ENCODE assay signal across 19 mouse cellular contexts in genomic region chrX:93862525-93863086, GRCm38 (mm10). TPM values are rescaled to one million over a fixed set of nuclear protein-coding genes. Genes with fewer than 3 reads are reported as not detected.
DNase-seq lines count a peak whose midpoint lies in the region; ATAC-seq and TF ChIP-seq lines count a peak whose summit lies in the region.
"Had no signal": no experiment of that assay in that cellular context is flagged by ENCODE, and none has a peak within 500 bp of the region (broad histone marks: within the 10 kb centered on the region; RNA-seq: fewer than 3 reads in every experiment).

No protein-coding gene starts in this region.

- H3K27ac ChIP-seq in hindbrain, postnatal 0 days = no peak overlapping the region
- H3K27ac ChIP-seq in hindbrain, embryonic 11.5 days (ENCODE audit: low read depth, low read length) = no peak overlapping the region
- H3K27ac ChIP-seq in embryonic facial prominence, embryonic 10.5 days (replicated peaks) = no peak overlapping the region
- H3K27ac ChIP-seq: embryonic facial prominence, embryonic 12.5 days; forebrain, embryonic 10.5 days; heart, adult 2 months; hindbrain, embryonic 14.5 days; liver, embryonic 15.5 days; midbrain, embryonic 12.5 days; neural tube, embryonic 12.5 days had no signal

- ATAC-seq in hindbrain, postnatal 0 days = no peak
- ATAC-seq in hindbrain, embryonic 11.5 days (ENCODE audit: low FRiP score) = no peak

- H3K9ac ChIP-seq in hindbrain, postnatal 0 days (replicated peaks; ENCODE audit: low read length) = no peak overlapping the region
- no peak overlapping the region for H3K9ac ChIP-seq in hindbrain, embryonic 11.5 days (ENCODE audit: low read depth, low read length)
- H3K9ac ChIP-seq: embryonic facial prominence, embryonic 12.5 days; hindbrain, embryonic 14.5 days; liver, embryonic 15.5 days; midbrain, embryonic 12.5 days; neural tube, embryonic 12.5 days had no signal

- H3K27me3 ChIP-seq in hindbrain, postnatal 0 days (ENCODE audit: insufficient read depth, low read length) = no peaks in the 10 kb centered on the region
- no peaks in the 10 kb centered on the region for H3K27me3 ChIP-seq in hindbrain, embryonic 11.5 days (ENCODE audit: control insufficient read depth, insufficient read depth, low read length)
- H3K27me3 ChIP-seq in embryonic facial prominence, embryonic 10.5 days (replicated peaks; ENCODE audit: low read depth, poor library complexity, severe bottlenecking) = peaks cover 54% of the 10 kb centered on the region
- H3K27me3 ChIP-seq: liver, embryonic 15.5 days; midbrain, embryonic 12.5 days; neural tube, embryonic 12.5 days had no signal

- no peak overlapping the region for H3K4me3 ChIP-seq in hindbrain, postnatal 0 days (ENCODE audit: low read length)
- no peak overlapping the region for H3K4me3 ChIP-seq in hindbrain, embryonic 11.5 days (ENCODE audit: low read depth, low read length)
- no peak overlapping the region for H3K4me3 ChIP-seq in embryonic facial prominence, embryonic 10.5 days
- H3K4me3 ChIP-seq: embryonic facial prominence, embryonic 12.5 days; forebrain, embryonic 10.5 days; heart, adult 2 months; liver, embryonic 15.5 days; midbrain, embryonic 12.5 days; neural tube, embryonic 12.5 days had no signal

- H3K4me1 ChIP-seq in hindbrain, postnatal 0 days (ENCODE audit: insufficient read depth, low read length) = no peaks in the 10 kb centered on the region
- no peaks in the 10 kb centered on the region for H3K4me1 ChIP-seq in hindbrain, embryonic 11.5 days (replicated peaks; ENCODE audit: control insufficient read depth, insufficient read depth, low read length)
- no peaks in the 10 kb centered on the region for H3K4me1 ChIP-seq in embryonic facial prominence, embryonic 10.5 days
- H3K4me1 ChIP-seq: embryonic facial prominence, embryonic 12.5 days; forebrain, embryonic 10.5 days; liver, embryonic 15.5 days; midbrain, embryonic 12.5 days; neural tube, embryonic 12.5 days had no signal

- H3K4me2 ChIP-seq in hindbrain, postnatal 0 days (ENCODE audit: low read depth, low read length) = no peak overlapping the region
- no peak overlapping the region for H3K4me2 ChIP-seq in hindbrain, embryonic 11.5 days (replicated peaks; ENCODE audit: low read depth, low read length)
- H3K4me2 ChIP-seq: embryonic facial prominence, embryonic 12.5 days; hindbrain, embryonic 14.5 days; liver, embryonic 15.5 days; midbrain, embryonic 12.5 days; neural tube, embryonic 12.5 days had no signal

- WGBS in hindbrain, postnatal 0 days = 84% methylated on average over 4 of the region's 4 CpGs
- 75% methylated on average over 4 of the region's 4 CpGs for WGBS in hindbrain, embryonic 11.5 days
- 82% methylated on average over 4 of the region's 4 CpGs for WGBS in embryonic facial prominence, embryonic 10.5 days

- no peaks in the 10 kb centered on the region for H3K9me3 ChIP-seq in hindbrain, postnatal 0 days (ENCODE audit: low read length)
- no peaks in the 10 kb centered on the region for H3K9me3 ChIP-seq in hindbrain, embryonic 11.5 days (ENCODE audit: control insufficient read depth, low read length)
- H3K9me3 ChIP-seq in embryonic facial prominence, embryonic 10.5 days = no peaks in the 10 kb centered on the region
- H3K9me3 ChIP-seq: embryonic facial prominence, embryonic 12.5 days; forebrain, embryonic 10.5 days; liver, embryonic 15.5 days; midbrain, embryonic 12.5 days; neural tube, embryonic 12.5 days had no signal

- no peak for TF ChIP-seq CTCF in hindbrain, postnatal 0 days (IDR thresholded peaks at IDR 0.05; ENCODE audit: low read depth)

- DNase-seq in hindbrain, postnatal 0 days (ENCODE audit: low spot score) = peak; percentile 1
- no peak for DNase-seq in hindbrain, embryonic 11.5 days (ENCODE audit: low spot score)
- DNase-seq in right cerebral cortex, adult 2 months (ENCODE audit: low spot score in 2 of 2) = peak; percentile 1 to 2
- DNase-seq in right cerebral cortex, postnatal 36 days (ENCODE audit: low spot score in 2 of 2) = no peak
- DNase-seq in lung, postnatal 36 days = peak; percentile 20
- DNase-seq in cerebellum, postnatal 36 days = no peak
- DNase-seq in embryonic facial prominence, embryonic 10.5 days (ENCODE audit: low spot score) = no peak
- DNase-seq in left cerebral cortex, adult 18-20 months (ENCODE audit: low spot score in 2 of 2) = no peak
- DNase-seq: adrenal gland, adult 2 months; cerebellum, adult 9-11 months; heart, adult 2 months; kidney, adult 8-10 months; spleen, adult 18-20 months had no signal

- no peaks in the 10 kb centered on the region for H3K36me3 ChIP-seq in hindbrain, postnatal 0 days (ENCODE audit: insufficient read depth, low read length)
- H3K36me3 ChIP-seq in hindbrain, embryonic 11.5 days (ENCODE audit: control insufficient read depth, insufficient read depth, low read length) = no peaks in the 10 kb centered on the region
- H3K36me3 ChIP-seq in embryonic facial prominence, embryonic 10.5 days (replicated peaks) = no peaks in the 10 kb centered on the region
- H3K36me3 ChIP-seq: embryonic facial prominence, embryonic 12.5 days; forebrain, embryonic 10.5 days; liver, embryonic 15.5 days; midbrain, embryonic 12.5 days; neural tube, embryonic 12.5 days had no signal

RNA-seq across cellular contexts. Expression of gene Pdk3, which starts 30.6 kb away (rescaled TPM):
- 18.6 and 22.4 TPM in 2 replicates for total RNA-seq in hindbrain, postnatal 0 days (2014; rRNA removed)
- 23.1 and 23.6 TPM in 2 replicates for polyA plus RNA-seq in hindbrain, postnatal 0 days (2015; fragmentation: Nextera tagmentation; extraction: Ambion mirVana)
- 63.5 and 68.7 TPM in 2 replicates for polyA plus RNA-seq in hindbrain, embryonic 11.5 days (2014; fragmentation: Nextera tagmentation; extraction: Ambion mirVana)
- polyA plus RNA-seq in embryonic facial prominence, embryonic 10.5 days (2016; fragmentation: Nextera tagmentation; extraction: Ambion mirVana) = 68.1 and 74.0 TPM in 2 replicates
- total RNA-seq in left cerebral cortex, adult 18-20 months (2021) = 10 to 100 TPM; 39.1 to 43.7 TPM

Comparison
In these comparisons a context has a peak if more than half of its experiments do, and no peak if none do; other contexts are left out.
1. DNase-seq: peak in hindbrain, postnatal 0 days (single experiment), right cerebral cortex, adult 2 months (2 of 2) and lung, postnatal 36 days (single experiment); none in hindbrain, embryonic 11.5 days (single experiment), right cerebral cortex, postnatal 36 days (0 of 2), cerebellum, postnatal 36 days (0 of 2), embryonic facial prominence, embryonic 10.5 days (single experiment) and left cerebral cortex, adult 18-20 months (0 of 2).